Mouse (Mus musculus) neural tube, embryonic 10.5 days (tissue): ENCODE data around the gene Abhd17c.

Experiments used
- DNase-seq: peaks from one replicate; pipeline ENCODE4 v3.0.0-alpha.2; 2017; ENCODE audit warnings: low spot score; ENCODE audit errors: extremely low spot score

The Abhd17c gene

GRCm38 (mm10) chr7:84119216-84120105, 32.2 kb downstream of the Abhd17c start:
- DNase-seq, result no peak

DNA sequence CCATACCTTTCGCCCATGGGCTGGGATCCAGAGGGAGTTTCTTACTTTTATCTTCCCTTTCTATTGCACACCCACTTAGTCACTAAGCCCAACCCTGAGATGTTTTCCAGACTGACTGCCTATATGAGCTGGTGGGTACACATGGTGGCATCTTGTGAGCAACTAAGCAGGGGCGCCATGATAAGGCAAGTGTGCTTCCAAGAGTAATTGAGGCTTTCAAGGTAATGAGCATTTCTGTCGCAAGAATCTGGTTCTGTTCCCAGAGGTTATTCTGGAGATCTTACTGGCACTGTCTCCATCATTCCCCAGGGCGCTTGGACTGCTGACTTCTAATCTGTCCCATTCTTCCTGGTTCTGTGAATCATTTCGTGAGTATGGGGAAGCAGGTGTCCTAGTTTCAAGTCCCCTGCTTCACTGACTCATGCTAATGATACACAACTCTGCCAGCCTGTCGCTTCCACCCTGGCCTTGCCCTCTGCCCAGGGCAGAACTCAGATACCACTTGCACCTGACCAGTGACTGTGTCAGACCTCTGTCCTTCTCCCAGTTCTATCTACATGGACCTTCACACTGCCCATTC, 34.1 kb downstream of the Abhd17c start:
- DNase-seq, result no peak

DNA sequence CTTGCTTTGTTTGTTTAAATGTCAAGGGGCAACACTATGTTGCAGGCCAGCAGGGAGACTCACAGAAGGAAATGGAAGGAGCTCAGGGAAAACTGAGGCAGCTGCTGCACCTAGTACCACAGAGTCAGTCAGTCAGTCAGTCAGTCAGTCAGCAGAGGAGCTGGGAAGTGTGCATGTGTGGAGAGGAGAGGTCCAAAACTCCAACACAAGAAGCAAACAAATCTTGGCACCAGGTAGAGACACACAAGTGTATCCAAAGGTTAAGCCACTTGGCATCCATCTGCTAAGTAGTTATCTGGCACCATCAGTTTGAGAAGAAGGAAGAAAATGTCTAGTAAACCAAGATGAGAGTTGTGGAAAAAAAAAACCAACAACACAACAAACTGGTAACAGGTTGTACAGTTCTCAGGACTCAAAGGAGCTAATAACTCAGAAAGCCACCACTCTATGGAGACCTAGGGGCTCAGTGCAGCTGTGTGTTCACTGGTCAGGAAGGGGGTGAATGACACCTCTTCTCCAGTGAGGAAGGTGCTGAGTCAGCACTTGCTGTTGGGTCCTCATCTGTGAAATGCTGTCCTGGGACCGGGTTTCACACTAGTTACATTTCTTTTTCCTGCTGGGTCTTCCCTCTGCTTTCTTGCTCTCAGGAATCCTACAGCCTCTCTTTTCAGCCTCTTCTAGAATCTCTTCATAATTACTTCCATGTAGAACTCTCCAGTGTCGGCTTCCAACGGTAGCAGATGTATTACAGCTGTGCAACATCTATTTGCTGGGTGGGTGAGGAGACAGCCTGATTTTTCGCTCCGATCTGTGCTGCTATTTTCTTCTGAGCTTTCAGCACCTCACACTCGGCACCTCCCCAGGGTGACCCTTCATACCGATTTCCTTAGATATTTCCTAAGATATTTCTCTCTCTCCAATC, 34.8 kb downstream of the Abhd17c start:
- no peak for DNase-seq

GRCm38 (mm10) chr7:84115385-84115784, 36.3 kb downstream of the Abhd17c start:
- DNase-seq, result no peak

- DNase-seq, result no peak
Measured at GRCm38 (mm10) chr7:84114775-84115174, 36.9 kb downstream of the Abhd17c start.

GRCm38 (mm10) chr7:84113035-84113390, 38.7 kb downstream of the Abhd17c start:
- no peak for DNase-seq

DNA sequence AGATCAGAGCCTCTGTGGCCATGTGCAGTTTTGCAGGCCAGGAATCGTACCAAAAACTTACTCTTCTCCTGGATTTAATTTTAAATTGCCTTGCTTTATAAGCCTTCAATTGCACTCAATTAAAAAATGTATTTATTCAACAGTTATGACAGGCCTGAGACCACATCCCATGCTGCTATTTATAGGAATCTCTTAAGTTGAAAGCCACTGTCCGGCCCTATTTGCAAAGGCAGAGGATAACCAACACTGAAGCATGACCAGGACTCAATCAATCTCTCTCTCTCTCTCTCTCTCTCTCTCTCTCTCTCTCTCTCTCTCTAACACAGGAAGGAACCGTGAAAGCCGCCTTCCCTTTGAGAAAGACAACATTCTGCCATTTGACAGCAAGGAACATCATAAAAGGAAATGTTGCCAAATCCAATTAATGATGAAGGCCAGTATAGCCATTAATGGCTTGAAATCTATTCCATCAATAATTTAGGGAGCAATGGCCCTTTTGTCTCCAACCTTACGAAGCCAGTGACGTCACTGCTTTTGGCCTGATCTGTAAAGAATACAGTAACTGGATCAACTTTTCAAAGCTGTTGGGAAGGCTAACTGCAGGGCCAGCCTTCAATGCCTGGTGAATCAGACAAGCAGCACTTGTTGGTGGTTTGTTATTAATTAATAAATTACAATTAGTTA, 39.2 kb downstream of the Abhd17c start:
- DNase-seq, result no peak

- DNase-seq, result no peak
Measured at GRCm38 (mm10) chr7:84111716-84112350, 39.9 kb downstream of the Abhd17c start.

- DNase-seq, result no peak
Measured at GRCm38 (mm10) chr7:84106942-84107341, 44.8 kb downstream of the Abhd17c start.

DNA sequence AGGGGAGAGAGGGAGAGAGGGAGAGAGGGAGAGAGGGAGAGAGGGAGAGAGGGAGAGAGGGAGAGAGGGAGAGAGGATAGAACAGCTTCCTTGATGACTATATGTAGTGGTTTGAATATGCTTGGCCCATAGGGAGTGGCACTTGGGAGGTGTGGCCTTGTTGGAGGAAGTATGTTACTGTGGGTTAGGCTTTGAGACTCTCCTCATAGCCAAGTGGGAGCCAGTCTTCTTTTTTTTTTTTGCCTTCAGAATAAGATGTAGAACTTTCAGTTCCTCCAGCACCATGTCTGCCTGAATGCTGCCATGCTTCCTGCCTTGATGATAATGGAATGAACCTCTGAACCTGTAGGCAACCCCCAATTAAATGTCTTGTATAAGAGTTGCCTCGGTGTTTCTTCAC, 49.1 kb downstream of the Abhd17c start:
- no peak for DNase-seq

GRCm38 (mm10) chr7:84100672-84101071, 51.0 kb downstream of the Abhd17c start:
- no peak for DNase-seq

- DNase-seq, result no peak
Measured at GRCm38 (mm10) chr7:84098098-84098497, 53.6 kb downstream of the Abhd17c start.

DNA sequence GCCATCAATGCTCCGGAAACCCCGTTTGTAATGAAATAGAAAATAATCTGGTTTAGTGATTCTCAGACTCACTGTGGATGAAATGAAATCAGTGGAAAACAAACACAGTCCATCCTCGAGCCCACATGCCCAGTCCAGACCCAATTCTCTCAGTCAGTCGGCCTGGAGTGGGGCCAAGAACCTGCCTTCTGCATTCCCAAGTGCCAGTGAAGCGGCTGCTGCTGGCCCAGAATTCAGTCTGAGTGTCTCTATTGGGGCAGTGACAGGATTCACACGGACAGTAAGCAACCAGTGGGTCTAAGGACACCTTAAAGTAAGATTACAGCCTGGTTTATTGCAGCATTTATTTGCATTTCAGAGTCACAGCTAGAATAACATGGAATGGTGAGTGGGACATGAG, 55.2 kb downstream of the Abhd17c start:
- DNase-seq, result no peak

DNA sequence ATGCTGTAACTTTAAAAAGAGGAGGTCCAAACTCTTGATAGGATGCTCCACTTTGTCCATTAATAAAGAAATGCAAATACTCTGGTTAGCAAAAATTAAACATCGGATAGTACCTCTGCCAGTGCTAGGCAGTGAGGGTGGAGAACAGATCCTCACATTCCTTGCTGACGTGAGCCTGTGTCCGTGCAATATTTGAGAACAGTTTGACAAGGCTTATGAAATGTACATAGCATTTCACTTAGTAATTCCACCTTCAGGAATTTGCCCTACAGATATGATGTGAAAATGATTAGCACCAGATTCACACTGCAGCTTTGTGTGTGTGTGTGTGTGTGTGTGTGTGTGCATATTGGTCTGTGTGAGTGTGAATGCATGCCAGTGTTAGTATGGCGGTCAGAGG, 60.9 kb downstream of the Abhd17c start:
- DNase-seq, result no peak

DNA sequence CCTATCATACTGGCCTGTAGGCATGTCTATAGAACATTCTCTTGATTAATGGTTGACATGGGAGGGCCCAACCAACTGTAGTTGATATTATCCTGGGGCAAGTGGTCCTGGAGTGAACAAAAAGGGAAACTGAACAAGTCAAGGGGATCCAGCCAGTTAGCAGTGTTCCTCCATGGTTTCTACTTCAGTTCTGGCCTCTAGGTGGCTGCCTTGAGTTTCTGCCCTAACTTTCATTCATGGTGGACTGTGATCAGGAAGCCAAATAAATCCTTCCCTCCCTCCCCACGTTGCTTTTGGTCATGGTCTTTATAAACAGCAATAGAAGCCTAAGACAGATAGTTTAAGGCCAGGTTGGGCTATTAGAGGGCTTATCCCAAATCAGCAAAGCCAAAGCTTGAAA, 61.9 kb downstream of the Abhd17c start:
- DNase-seq, result no peak

- peak; percentile 49 for DNase-seq
Measured at GRCm38 (mm10) chr7:84088971-84089370, 62.7 kb downstream of the Abhd17c start.

- DNase-seq, result no peak
Measured at GRCm38 (mm10) chr7:84088191-84088590, 63.5 kb downstream of the Abhd17c start.

DNA sequence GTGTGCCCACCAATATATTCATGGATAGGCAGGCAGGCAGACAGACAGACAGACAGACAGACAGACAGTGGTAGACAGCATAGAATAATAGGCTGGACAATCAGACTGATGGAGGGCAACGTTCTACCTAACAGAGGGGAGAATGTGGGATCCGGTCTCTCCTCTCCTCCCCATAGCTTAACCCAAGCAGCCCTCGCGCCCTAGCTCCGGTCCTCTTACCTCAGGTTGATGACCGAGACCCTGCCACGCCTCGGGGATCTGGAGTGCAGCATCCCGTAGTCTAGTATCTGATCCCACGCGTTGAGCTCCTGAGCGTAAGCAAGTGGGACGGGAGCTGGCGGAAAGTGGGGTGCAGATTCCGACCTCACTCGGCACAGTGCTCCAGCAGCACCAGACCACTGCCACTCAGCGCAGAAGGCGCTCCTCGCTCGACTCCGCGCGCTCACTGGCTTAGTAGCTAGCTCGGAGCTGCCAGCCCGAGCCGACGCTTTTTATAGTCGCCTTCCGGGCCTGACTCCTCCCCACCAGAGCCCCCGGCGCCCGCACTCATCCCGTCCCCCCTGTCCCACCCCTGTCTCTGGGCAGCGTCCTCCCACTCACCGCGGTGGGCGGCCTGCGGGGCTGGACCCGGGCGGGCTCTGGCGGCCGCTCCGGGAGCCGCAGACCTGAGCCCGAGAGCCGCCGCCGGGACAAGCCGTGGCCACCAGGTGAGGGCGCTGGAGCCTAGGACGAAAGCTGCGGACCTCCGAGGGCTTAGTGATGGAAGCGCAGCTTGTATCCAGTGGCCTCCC, 65.5 kb downstream of the Abhd17c start, which contains the start of gene Cemip:
TSS of gene Cemip (minus strand) at position 464 of the 791 bp plus-strand sequence.
- peak; percentile 87 for DNase-seq

DNA sequence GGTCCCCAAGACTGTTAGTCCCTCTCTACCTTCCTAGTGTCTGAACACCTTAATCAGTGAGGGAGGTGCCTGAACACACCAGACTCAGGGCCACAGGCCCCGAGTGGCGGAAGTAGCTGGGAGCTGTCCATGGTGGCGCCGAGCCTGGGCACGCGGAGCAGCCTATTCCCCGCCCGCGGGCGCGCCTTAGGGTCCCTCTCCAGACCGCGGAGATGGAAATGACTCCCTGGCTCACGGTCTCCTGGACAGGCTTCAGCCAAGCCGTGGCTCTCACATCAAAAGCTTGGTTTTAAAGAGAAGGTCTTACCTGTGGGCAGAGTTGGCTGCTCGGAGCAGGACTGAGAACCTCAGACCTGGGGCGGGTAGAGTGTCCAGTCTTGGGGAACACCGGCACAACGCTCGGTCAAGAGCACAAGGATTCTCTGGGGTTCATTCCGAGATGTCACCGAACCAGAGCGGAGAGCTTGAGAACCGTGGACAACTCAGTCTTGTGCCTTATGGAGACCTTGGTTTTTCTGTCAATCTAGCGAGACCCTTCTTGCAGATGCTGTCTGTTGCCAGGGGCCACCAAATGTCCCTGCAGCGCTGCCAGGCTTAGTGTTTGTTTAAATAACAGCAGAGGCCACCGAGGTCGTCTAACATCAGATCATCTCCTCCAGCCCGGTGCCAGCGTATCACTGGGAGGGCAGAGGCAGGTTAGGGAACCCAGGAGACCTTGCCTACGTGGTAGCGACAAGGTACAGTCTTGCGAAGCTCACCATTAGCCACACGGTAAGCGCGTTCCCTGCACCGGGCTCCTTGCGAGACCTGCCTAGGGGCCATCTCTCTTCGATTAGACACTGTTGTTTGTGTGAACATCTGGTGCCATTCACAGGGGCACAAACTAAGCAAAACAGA, 66.4 kb downstream of the Abhd17c start:
- peak; percentile 81 for DNase-seq
